Mouse (Mus musculus) limb, embryonic 10.5 days (tissue): ENCODE results near the gene Clip4. TPM values are rescaled to one million over a fixed set of nuclear protein-coding genes. Genes with fewer than 3 reads are reported as not detected.

Source experiments
- DNase-seq: peaks from one replicate; pipeline ENCODE4 v3.0.0-alpha.2; 2017; ENCODE audit warnings: low spot score
- H3K27ac ChIP-seq: fragments of 300-500 bp; sonication (generic); 2 replicates; pipeline ENCODE4 v1.5.1; 2016; ENCODE audit warnings: mild to moderate bottlenecking
- H3K27me3 ChIP-seq: fragments of 300-500 bp; sonication (generic); 2 replicates; pipeline ENCODE4 v1.6.1; 2016; ENCODE audit warnings: low read depth, mild to moderate bottlenecking; ENCODE audit not compliant: poor library complexity, severe bottlenecking
- H3K36me3 ChIP-seq: fragments of 300-500 bp; sonication (generic); 2 replicates; pipeline ENCODE4 v1.6.1; 2016; ENCODE audit warnings: mild to moderate bottlenecking, moderate library complexity
- H3K4me1 ChIP-seq: fragments of 300-500 bp; sonication (generic); 2 replicates; pipeline ENCODE4 v1.6.1; 2016
- H3K4me3 ChIP-seq: fragments of 300-500 bp; sonication (generic); 2 replicates; pipeline ENCODE4 v1.5.1; 2016; ENCODE audit warnings: mild to moderate bottlenecking, moderate library complexity
- H3K9me3 ChIP-seq: fragments of 300-500 bp; sonication (generic); replicated peaks from 2 replicates; pipeline ENCODE4 v1.6.1; 2016; ENCODE audit warnings: mild to moderate bottlenecking
- WGBS: fragments of 180-500 bp; shearing (Covaris S2); methylation state at CpG from one replicate; pipeline ENCODE4 v1.1.7; 2016; 5-methylcytosine and 5-hydroxymethylcytosine counted together
- polyA plus RNA-seq: library from polyadenylated mRNA; unstranded; fragments of >200 nt; fragmentation: Nextera tagmentation; extraction: Ambion mirVana; gene quantifications from 2 replicates; pipeline ENCODE4 v1.2.1, GENCODE M21; 2016

Gene Clip4
- polyA plus RNA-seq, 1 experiment from 2014 or later: 2.3 TPM

- Histone ChIP-seq H3K27me3 (no peaks in the 10 kb centered on the region), H3K4me1 (no peaks in the 10 kb centered on the region), H3K4me3 (no peak overlapping the region), H3K9me3 (no peaks in the 10 kb centered on the region), H3K36me3 (no peaks in the 10 kb centered on the region), H3K27ac (no peak overlapping the region)
- WGBS: 95% methylated on average over 4 of the region's 4 CpGs
- DNase-seq: no peak
These were observed 35.6 kb downstream of the Clip4 start for GRCm38 (mm10) chr17:71803876-71804275.

GRCm38 (mm10) chr17:71811070-71811469 lies 42.8 kb downstream of the Clip4 start:
- no peaks in the 10 kb centered on the region for H3K9me3 ChIP-seq
- H3K27me3 ChIP-seq: no peaks in the 10 kb centered on the region
- no peaks in the 10 kb centered on the region for H3K4me1 ChIP-seq
- WGBS: 79% methylated on average over 8 of the region's 8 CpGs
- no peaks in the 10 kb centered on the region for H3K36me3 ChIP-seq
- no peak overlapping the region for H3K27ac ChIP-seq
- no peak for DNase-seq
- H3K4me3 ChIP-seq: no peak overlapping the region

- Histone ChIP-seq H3K27ac (no peak overlapping the region), H3K4me1 (no peaks in the 10 kb centered on the region), H3K36me3 (peaks cover 3% of the 10 kb centered on the region; the same call in 1 of the 2 replicates), H3K9me3 (no peaks in the 10 kb centered on the region), H3K4me3 (no peak overlapping the region), H3K27me3 (no peaks in the 10 kb centered on the region)
- 94% methylated on average over 8 of the region's 8 CpGs for WGBS
- DNase-seq: no peak
These were observed 48.0 kb downstream of the Clip4 start for GRCm38 (mm10) chr17:71816136-71816864.

- H3K9me3 ChIP-seq: no peaks in the 10 kb centered on the region
- 79% methylated on average over 8 of the region's 8 CpGs for WGBS
These were observed 55.5 kb downstream of the Clip4 start for GRCm38 (mm10) chr17:71823622-71824306.

GRCm38 (mm10) chr17:71826603-71827002 lies 58.3 kb downstream of the Clip4 start:
- H3K27me3 ChIP-seq: no peaks in the 10 kb centered on the region
- no peak overlapping the region for H3K4me3 ChIP-seq
- peaks cover 40% of the 10 kb centered on the region for H3K4me1 ChIP-seq
- 0 out of 2 replicates have a peak overlapping the region, but pooled peaks have one; percentile 42 for H3K27ac ChIP-seq
- DNase-seq: no peak
- H3K36me3 ChIP-seq: no peaks in the 10 kb centered on the region
- no peaks in the 10 kb centered on the region for H3K9me3 ChIP-seq
- WGBS: 74% methylated on average over 3 of the region's 3 CpGs

More at GRCm38 (mm10) chr17:71823622-71824306, 55.5 kb downstream of the Clip4 start:
- no peak overlapping the region for H3K4me3 ChIP-seq
- H3K27ac ChIP-seq: no peak overlapping the region
- no peaks in the 10 kb centered on the region for H3K27me3 ChIP-seq
- H3K36me3 ChIP-seq: peaks cover 3% of the 10 kb centered on the region; the same call in 1 of the 2 replicates
- H3K4me1 ChIP-seq: peaks cover 33% of the 10 kb centered on the region
- no peak for DNase-seq

GRCm38 (mm10) chr17:71827627-71828026 lies 59.4 kb downstream of the Clip4 start:
- Histone ChIP-seq H3K4me3 (no peak overlapping the region), H3K4me1 (peaks cover 40% of the 10 kb centered on the region), H3K9me3 (no peaks in the 10 kb centered on the region), H3K36me3 (no peaks in the 10 kb centered on the region), H3K27me3 (no peaks in the 10 kb centered on the region), H3K27ac (no peak overlapping the region)
- 87% methylated on average over 8 of the region's 8 CpGs for WGBS
- no peak for DNase-seq

GRCm38 (mm10) chr17:71828647-71829414 lies 60.6 kb downstream of the Clip4 start:
- no peak for DNase-seq
- Histone ChIP-seq H3K9me3 (no peaks in the 10 kb centered on the region), H3K36me3 (no peaks in the 10 kb centered on the region), H3K27me3 (no peaks in the 10 kb centered on the region), H3K4me1 (peaks cover 35% of the 10 kb centered on the region), H3K4me3 (no peak overlapping the region), H3K27ac (no peak overlapping the region)
- 34% methylated on average over 12 of the region's 12 CpGs for WGBS

GRCm38 (mm10) chr17:71831960-71832359 lies 63.7 kb downstream of the Clip4 start:
- Histone ChIP-seq H3K27me3 (no peaks in the 10 kb centered on the region), H3K9me3 (no peaks in the 10 kb centered on the region), H3K4me1 (peaks cover 21% of the 10 kb centered on the region), H3K4me3 (no peak overlapping the region), H3K27ac (no peak overlapping the region), H3K36me3 (no peaks in the 10 kb centered on the region)
- no peak for DNase-seq
- WGBS: 90% methylated on average over 3 of the region's 3 CpGs

GRCm38 (mm10) chr17:71862184-71862583 lies 93.9 kb downstream of the Clip4 start:
- H3K27me3 ChIP-seq: no peaks in the 10 kb centered on the region
- H3K4me3 ChIP-seq: no peak overlapping the region
- H3K36me3 ChIP-seq: no peaks in the 10 kb centered on the region
- H3K9me3 ChIP-seq: no peaks in the 10 kb centered on the region
- no peaks in the 10 kb centered on the region for H3K4me1 ChIP-seq
- DNase-seq: no peak
- WGBS: 89% methylated on average over 3 of the region's 3 CpGs
- H3K27ac ChIP-seq: no peak overlapping the region

GRCm38 (mm10) chr17:71862895-71863294 lies 94.6 kb downstream of the Clip4 start:
- Histone ChIP-seq H3K27ac (no peak overlapping the region), H3K9me3 (no peaks in the 10 kb centered on the region), H3K4me3 (no peak overlapping the region), H3K27me3 (no peaks in the 10 kb centered on the region), H3K36me3 (no peaks in the 10 kb centered on the region), H3K4me1 (no peaks in the 10 kb centered on the region)
- DNase-seq: no peak
- 85% methylated on average over 4 of the region's 4 CpGs for WGBS

- no peak for DNase-seq
- peaks cover 3% of the 10 kb centered on the region; the same call in 1 of the 2 replicates for H3K27me3 ChIP-seq
- no peaks in the 10 kb centered on the region for H3K36me3 ChIP-seq
- H3K4me1 ChIP-seq: no peaks in the 10 kb centered on the region
- H3K9me3 ChIP-seq: no peaks in the 10 kb centered on the region
- no peak overlapping the region for H3K4me3 ChIP-seq
- no peak overlapping the region for H3K27ac ChIP-seq
- WGBS: 94% methylated on average over 8 of the region's 8 CpGs
These were observed 95.8 kb downstream of the Clip4 start for GRCm38 (mm10) chr17:71864039-71864438.

- H3K4me1 ChIP-seq: peaks cover 8% of the 10 kb centered on the region
- no peak overlapping the region for H3K4me3 ChIP-seq
- DNase-seq: no peak
- 82% methylated on average over 5 of the region's 5 CpGs for WGBS
- H3K36me3 ChIP-seq: no peaks in the 10 kb centered on the region
- H3K27ac ChIP-seq: no peak overlapping the region
- no peaks in the 10 kb centered on the region for H3K9me3 ChIP-seq
- peaks cover 12% of the 10 kb centered on the region; the same call in 1 of the 2 replicates for H3K27me3 ChIP-seq
These were observed 97.2 kb downstream of the Clip4 start for GRCm38 (mm10) chr17:71865437-71865836.

- 92% methylated on average over 2 of the region's 2 CpGs for WGBS
These were observed 99.6 kb downstream of the Clip4 start for GRCm38 (mm10) chr17:71867892-71868291.

More at GRCm38 (mm10) chr17:71867892-71868291, 99.6 kb downstream of the Clip4 start:
- no peaks in the 10 kb centered on the region for H3K9me3 ChIP-seq
- peaks cover 8% of the 10 kb centered on the region for H3K4me1 ChIP-seq
- DNase-seq: no peak
- peaks cover 14% of the 10 kb centered on the region; the same call in 1 of the 2 replicates for H3K27me3 ChIP-seq
- no peaks in the 10 kb centered on the region for H3K36me3 ChIP-seq
- no peak overlapping the region for H3K4me3 ChIP-seq
- no peak overlapping the region for H3K27ac ChIP-seq
